Mouse (Mus musculus) gonadal fat pad, adult 2 months (tissue): ENCODE data around the gene Cox4i1. TPM values are rescaled to one million over a fixed set of nuclear protein-coding genes. Genes with fewer than 3 reads are reported as not detected.
"Not testable (repeated sequence)": the region's sequence is repeated elsewhere in the genome, so short reads cannot be mapped to it uniquely, and the experiment has no call there.

ENCODE experiments used
- DNase-seq: peaks from one replicate; pipeline ENCODE4 v3.0.0-alpha.2; 2012; ENCODE audit warnings: low read depth
- polyA plus RNA-seq: library from polyadenylated mRNA; depleted of rRNA; stranded (reverse); fragments of >200 nt; gene quantifications from 2 replicates; pipeline ENCODE4 v1.2.3, GENCODE M21; 2012

Cox4i1 gene
- polyA plus RNA-seq, 1 experiment = 1,379 TPM

- no peak for DNase-seq
Observed at GRCm38 (mm10) chr8:120664566-120664965, 3.5 kb upstream of the Cox4i1 start.

- DNase-seq = no peak
Observed at GRCm38 (mm10) chr8:120665726-120666455, 2.1 kb upstream of the Cox4i1 start.

- no peak for DNase-seq
Observed at GRCm38 (mm10) chr8:120666807-120667470, 1.1 kb upstream of the Cox4i1 start.

GRCm38 (mm10) chr8:120668374-120668905, 418 bp downstream of the Cox4i1 start, which contains the start of gene Emc8:
TSS of gene Emc8 (minus strand) at chr8:120668573.
- no peak for DNase-seq

GRCm38 (mm10) chr8:120671775-120672174, 3.8 kb downstream of the Cox4i1 start:
- DNase-seq = no peak

- no peak for DNase-seq
Observed at GRCm38 (mm10) chr8:120672626-120673229, 4.7 kb downstream of the Cox4i1 start.

GRCm38 (mm10) chr8:120673298-120673697, 5.3 kb downstream of the Cox4i1 start:
- DNase-seq = no peak

- no peak for DNase-seq
Observed at GRCm38 (mm10) chr8:120675718-120676117, 7.7 kb downstream of the Cox4i1 start.

GRCm38 (mm10) chr8:120678447-120678846, 10.4 kb downstream of the Cox4i1 start:
- no peak for DNase-seq

GRCm38 (mm10) chr8:120679629-120680387, 11.8 kb downstream of the Cox4i1 start:
- no peak for DNase-seq

- not testable (repeated sequence) for DNase-seq
Observed at GRCm38 (mm10) chr8:120680405-120680804, 12.4 kb downstream of the Cox4i1 start.

GRCm38 (mm10) chr8:120681113-120681512, 13.1 kb downstream of the Cox4i1 start:
- no peak for DNase-seq

GRCm38 (mm10) chr8:120683602-120684001, 15.6 kb downstream of the Cox4i1 start:
- DNase-seq = no peak

GRCm38 (mm10) chr8:120684082-120684481, 16.1 kb downstream of the Cox4i1 start:
- no peak for DNase-seq

GRCm38 (mm10) chr8:120685097-120685496, 17.1 kb downstream of the Cox4i1 start:
- DNase-seq = no peak

- no peak for DNase-seq
Observed at GRCm38 (mm10) chr8:120685591-120685990, 17.6 kb downstream of the Cox4i1 start.

GRCm38 (mm10) chr8:120686051-120686450, 18.0 kb downstream of the Cox4i1 start:
- no peak for DNase-seq

GRCm38 (mm10) chr8:120686576-120686975, 18.6 kb downstream of the Cox4i1 start:
- DNase-seq = no peak

- no peak for DNase-seq
Observed at GRCm38 (mm10) chr8:120687786-120688185, 19.8 kb downstream of the Cox4i1 start.

GRCm38 (mm10) chr8:120688511-120688910, 20.5 kb downstream of the Cox4i1 start:
- no peak for DNase-seq

- DNase-seq = no peak
Observed at GRCm38 (mm10) chr8:120692934-120693333, 24.9 kb downstream of the Cox4i1 start.
